Mouse (Mus musculus): ENCODE results near the gene Gm12185. TPM values are rescaled to one million over a fixed set of nuclear protein-coding genes. Genes with fewer than 3 reads are reported as not detected.
"Not testable (repeated sequence)": the region's sequence is repeated elsewhere in the genome, so short reads cannot be mapped to it uniquely, and the experiment has no call there.

Gene Gm12185
- polyA plus RNA-seq, 1 experiment from 2014 or later = not detected

- H3K27me3 ChIP-seq (ENCODE audit: control insufficient read depth, insufficient read depth, low read length); DNase-seq (ENCODE audit: low spot score); H3K9ac ChIP-seq; H3K27ac ChIP-seq; H3K4me3 ChIP-seq (replicated peaks; ENCODE audit: low read length); H3K9me3 ChIP-seq (ENCODE audit: control insufficient read depth, low read length); H3K4me1 ChIP-seq (replicated peaks; ENCODE audit: control insufficient read depth, insufficient read depth, low read length); H3K4me2 ChIP-seq (replicated peaks); H3K36me3 ChIP-seq (replicated peaks; ENCODE audit: control insufficient read depth, insufficient read depth); ATAC-seq (ENCODE audit: low FRiP score): not testable (repeated sequence)
- WGBS = 95% methylated on average over 1 of the region's 1 CpGs
Observed at GRCm38 (mm10) chr11:48928068-48928467, 64.0 kb downstream of the Gm12185 start.

GRCm38 (mm10) chr11:48926437-48926836, 65.6 kb downstream of the Gm12185 start:
- H3K9me3 ChIP-seq (ENCODE audit: control insufficient read depth, low read length); H3K4me2 ChIP-seq (replicated peaks); H3K36me3 ChIP-seq (replicated peaks; ENCODE audit: control insufficient read depth, insufficient read depth); H3K4me1 ChIP-seq (replicated peaks; ENCODE audit: control insufficient read depth, insufficient read depth, low read length); ATAC-seq (ENCODE audit: low FRiP score); H3K27ac ChIP-seq; H3K27me3 ChIP-seq (ENCODE audit: control insufficient read depth, insufficient read depth, low read length); H3K9ac ChIP-seq; DNase-seq (ENCODE audit: low spot score); H3K4me3 ChIP-seq (replicated peaks; ENCODE audit: low read length): not testable (repeated sequence)

GRCm38 (mm10) chr11:48923818-48924217, 68.2 kb downstream of the Gm12185 start:
- H3K4me3 ChIP-seq (replicated peaks; ENCODE audit: low read length); H3K4me1 ChIP-seq (replicated peaks; ENCODE audit: control insufficient read depth, insufficient read depth, low read length); H3K27me3 ChIP-seq (ENCODE audit: control insufficient read depth, insufficient read depth, low read length); H3K36me3 ChIP-seq (replicated peaks; ENCODE audit: control insufficient read depth, insufficient read depth); ATAC-seq (ENCODE audit: low FRiP score); H3K9ac ChIP-seq; DNase-seq (ENCODE audit: low spot score); H3K27ac ChIP-seq; H3K4me2 ChIP-seq (replicated peaks); H3K9me3 ChIP-seq (ENCODE audit: control insufficient read depth, low read length): not testable (repeated sequence)
- WGBS = 78% methylated on average over 5 of the region's 5 CpGs

- Histone ChIP-seq H3K36me3 (replicated peaks; ENCODE audit: control insufficient read depth, insufficient read depth) (no peaks in the 10 kb centered on the region), H3K27ac (no peak overlapping the region), H3K4me3 (replicated peaks; ENCODE audit: low read length) (no peak overlapping the region), H3K4me1 (replicated peaks; ENCODE audit: control insufficient read depth, insufficient read depth, low read length) (no peaks in the 10 kb centered on the region), H3K27me3 (ENCODE audit: control insufficient read depth, insufficient read depth, low read length) (no peaks in the 10 kb centered on the region), H3K9me3 (ENCODE audit: control insufficient read depth, low read length) (no peaks in the 10 kb centered on the region), H3K4me2 (replicated peaks) (no peak overlapping the region), H3K9ac (no peak overlapping the region)
- 93% methylated on average over 3 of the region's 3 CpGs for WGBS
- DNase-seq (ENCODE audit: low spot score) (no peak), ATAC-seq (ENCODE audit: low FRiP score) (no peak)
Observed at GRCm38 (mm10) chr11:48918380-48918779, 73.6 kb downstream of the Gm12185 start.

- Histone ChIP-seq H3K9ac (no peak overlapping the region), H3K27me3 (ENCODE audit: control insufficient read depth, insufficient read depth, low read length) (no peaks in the 10 kb centered on the region), H3K4me1 (replicated peaks; ENCODE audit: control insufficient read depth, insufficient read depth, low read length) (no peaks in the 10 kb centered on the region), H3K4me2 (replicated peaks) (no peak overlapping the region), H3K9me3 (ENCODE audit: control insufficient read depth, low read length) (no peaks in the 10 kb centered on the region), H3K36me3 (replicated peaks; ENCODE audit: control insufficient read depth, insufficient read depth) (no peaks in the 10 kb centered on the region), H3K4me3 (replicated peaks; ENCODE audit: low read length) (no peak overlapping the region), H3K27ac (no peak overlapping the region)
- DNase-seq (ENCODE audit: low spot score) (no peak), ATAC-seq (ENCODE audit: low FRiP score) (no peak)
- 100% methylated on average over 1 of the region's 1 CpGs for WGBS
Observed at GRCm38 (mm10) chr11:48913611-48914010, 78.4 kb downstream of the Gm12185 start.

- Histone ChIP-seq H3K4me2 (replicated peaks) (no peak overlapping the region), H3K4me3 (replicated peaks; ENCODE audit: low read length) (no peak overlapping the region), H3K27me3 (ENCODE audit: control insufficient read depth, insufficient read depth, low read length) (no peaks in the 10 kb centered on the region), H3K4me1 (replicated peaks; ENCODE audit: control insufficient read depth, insufficient read depth, low read length) (no peaks in the 10 kb centered on the region), H3K9me3 (ENCODE audit: control insufficient read depth, low read length) (no peaks in the 10 kb centered on the region), H3K36me3 (replicated peaks; ENCODE audit: control insufficient read depth, insufficient read depth) (no peaks in the 10 kb centered on the region), H3K27ac (no peak overlapping the region), H3K9ac (no peak overlapping the region)
- ATAC-seq (ENCODE audit: low FRiP score) = no peak
- 63% methylated on average over 1 of the region's 1 CpGs for WGBS
- no peak for DNase-seq (ENCODE audit: low spot score)
Observed at GRCm38 (mm10) chr11:48908459-48908858, 83.6 kb downstream of the Gm12185 start.

- Histone ChIP-seq H3K9ac (no peak within 1 kb of the TSS), H3K4me2 (replicated peaks) (no peak within 1 kb of the TSS), H3K27me3 (ENCODE audit: control insufficient read depth, insufficient read depth, low read length) (no peaks in the 10 kb centered on the region), H3K9me3 (ENCODE audit: control insufficient read depth, low read length) (no peaks in the 10 kb centered on the region), H3K4me3 (replicated peaks; ENCODE audit: low read length) (no peak within 1 kb of the TSS), H3K27ac (no peak within 1 kb of the TSS), H3K4me1 (replicated peaks; ENCODE audit: control insufficient read depth, insufficient read depth, low read length) (no peaks in the 10 kb centered on the region), H3K36me3 (replicated peaks; ENCODE audit: control insufficient read depth, insufficient read depth) (no peaks in the 10 kb centered on the region)
- ATAC-seq (ENCODE audit: low FRiP score) (no peak), DNase-seq (ENCODE audit: low spot score) (no peak)
- 64% methylated on average over 2 of the region's 2 CpGs for WGBS
Observed at GRCm38 (mm10) chr11:48902021-48902420, 90.0 kb downstream of the Gm12185 start, which contains the start of gene Gm5431. Gene Gm5431 (minus strand): TSS chr11:48902214.

GRCm38 (mm10) chr11:48901567-48901930, 90.5 kb downstream of the Gm12185 start:
- not testable (repeated sequence) for H3K27me3 ChIP-seq (ENCODE audit: control insufficient read depth, insufficient read depth, low read length); H3K4me1 ChIP-seq (replicated peaks; ENCODE audit: control insufficient read depth, insufficient read depth, low read length); H3K9me3 ChIP-seq (ENCODE audit: control insufficient read depth, low read length); ATAC-seq (ENCODE audit: low FRiP score); H3K4me3 ChIP-seq (replicated peaks; ENCODE audit: low read length); H3K27ac ChIP-seq; H3K4me2 ChIP-seq (replicated peaks); H3K9ac ChIP-seq; DNase-seq (ENCODE audit: low spot score); H3K36me3 ChIP-seq (replicated peaks; ENCODE audit: control insufficient read depth, insufficient read depth)
- WGBS = 89% methylated on average over 1 of the region's 1 CpGs

GRCm38 (mm10) chr11:48900654-48901566, 91.1 kb downstream of the Gm12185 start:
- not testable (repeated sequence) for H3K4me3 ChIP-seq (replicated peaks; ENCODE audit: low read length); H3K4me1 ChIP-seq (replicated peaks; ENCODE audit: control insufficient read depth, insufficient read depth, low read length); H3K27ac ChIP-seq; H3K4me2 ChIP-seq (replicated peaks); H3K27me3 ChIP-seq (ENCODE audit: control insufficient read depth, insufficient read depth, low read length); DNase-seq (ENCODE audit: low spot score); H3K9me3 ChIP-seq (ENCODE audit: control insufficient read depth, low read length); H3K36me3 ChIP-seq (replicated peaks; ENCODE audit: control insufficient read depth, insufficient read depth); ATAC-seq (ENCODE audit: low FRiP score); H3K9ac ChIP-seq
- WGBS = 77% methylated on average over 6 of the region's 6 CpGs
